Mouse (Mus musculus) spleen, adult 2 months (tissue): ENCODE results near the gene Spata19. TPM values are rescaled to one million over a fixed set of nuclear protein-coding genes. Genes with fewer than 3 reads are reported as not detected.

Source experiments
- DNase-seq, 2 experiments: peaks; one replicate each; pipeline versions ENCODE4 v3.0.0 to v3.0.0-alpha.2; 2012 to 2021; ENCODE audit warnings: low spot score in 2 of 2, low read depth in 1 of 2
- H3K27ac ChIP-seq: fragments of 200-500 bp; 2 replicates; pipeline ENCODE4 v1.5.1; 2012; ENCODE audit warnings: low read length, inconsistent platforms; ENCODE audit not compliant: insufficient read depth
- H3K27me3 ChIP-seq: fragments of 200-500 bp; 2 replicates; pipeline ENCODE4 v1.6.1; 2012; ENCODE audit warnings: mild to moderate bottlenecking, moderate library complexity, low read length, inconsistent platforms; ENCODE audit not compliant: control insufficient read depth, insufficient read depth
- H3K36me3 ChIP-seq: fragments of 200-500 bp; 2 replicates; pipeline ENCODE4 v1.6.1; 2012; ENCODE audit warnings: mild to moderate bottlenecking, low read length, inconsistent platforms; ENCODE audit not compliant: control insufficient read depth, insufficient read depth
- H3K4me1 ChIP-seq: fragments of 200-500 bp; 2 replicates; pipeline ENCODE4 v1.6.1; 2011; ENCODE audit warnings: inconsistent platforms; ENCODE audit not compliant: control insufficient read depth, insufficient read depth, insufficient read length
- H3K4me3 ChIP-seq: fragments of 200-500 bp; 2 replicates; pipeline ENCODE4 v1.5.1; 2011; ENCODE audit warnings: mild to moderate bottlenecking, inconsistent platforms; ENCODE audit not compliant: insufficient read depth, insufficient read length; ENCODE audit errors: extremely low read depth
- CTCF ChIP-seq: fragments of 200-500 bp; IDR thresholded peaks from 2 replicates; pipeline ENCODE4 v1.5.1; 2011; ENCODE audit warnings: mild to moderate bottlenecking, inconsistent platforms; ENCODE audit not compliant: insufficient read depth, insufficient read length, insufficient replicate concordance; ENCODE audit errors: extremely low read depth
- POLR2A ChIP-seq: fragments of 200-500 bp; IDR thresholded peaks from 2 replicates; pipeline ENCODE4 v1.6.1; 2011; ENCODE audit warnings: low read depth, low read length, inconsistent platforms
- WGBS: fragments of 180-500 bp; shearing (Covaris S2); methylation state at CpG from one replicate; pipeline ENCODE4 v1.1.7; 2018; 5-methylcytosine and 5-hydroxymethylcytosine counted together
- polyA plus RNA-seq: library from polyadenylated mRNA; depleted of rRNA; stranded (reverse); fragments of >200 nt; gene quantifications from 2 replicates; pipeline ENCODE4 v1.2.3, GENCODE M21; 2012

The Spata19 gene
- polyA plus RNA-seq, 1 experiment = not detected

GRCm38 (mm10) chr9:27401169-27401568 lies 4.6 kb downstream of the Spata19 start:
- TF ChIP-seq CTCF (no peak), POLR2A (no peak)
- Histone ChIP-seq H3K4me3 (no peak overlapping the region), H3K27ac (no peak overlapping the region), H3K4me1 (no peaks in the 10 kb centered on the region), H3K27me3 (no peaks in the 10 kb centered on the region), H3K36me3 (no peaks in the 10 kb centered on the region)
- DNase-seq = no peak
- WGBS = 85% methylated on average over 4 of the region's 4 CpGs

GRCm38 (mm10) chr9:27409733-27410132 lies 13.1 kb downstream of the Spata19 start:
- Histone ChIP-seq H3K4me1 (no peaks in the 10 kb centered on the region), H3K4me3 (no peak overlapping the region), H3K27ac (no peak overlapping the region), H3K27me3 (no peaks in the 10 kb centered on the region), H3K36me3 (no peaks in the 10 kb centered on the region)
- no peak for DNase-seq
- no peak for TF ChIP-seq POLR2A
- TF ChIP-seq CTCF = no peak

- Histone ChIP-seq H3K27ac (no peak overlapping the region), H3K36me3 (no peaks in the 10 kb centered on the region), H3K4me3 (no peak overlapping the region), H3K4me1 (no peaks in the 10 kb centered on the region), H3K27me3 (no peaks in the 10 kb centered on the region)
- no peak for DNase-seq
- TF ChIP-seq POLR2A (no peak), CTCF (peak; percentile 42; the same call in 1 of the 2 replicates)
- 14% methylated on average over 11 of the region's 11 CpGs for WGBS
Observed at GRCm38 (mm10) chr9:27414058-27414460, 17.5 kb downstream of the Spata19 start.

- no peak overlapping the region for H3K27ac ChIP-seq
- no peaks in the 10 kb centered on the region for H3K27me3 ChIP-seq
- DNase-seq = no peak
- no peak overlapping the region for H3K4me3 ChIP-seq
- TF ChIP-seq POLR2A (no peak), CTCF (no peak)
- no peaks in the 10 kb centered on the region for H3K4me1 ChIP-seq
- 73% methylated on average over 4 of the region's 4 CpGs for WGBS
- H3K36me3 ChIP-seq = no peaks in the 10 kb centered on the region
Observed at GRCm38 (mm10) chr9:27424511-27424910, 27.9 kb downstream of the Spata19 start.

GRCm38 (mm10) chr9:27428552-27428951 lies 32.0 kb downstream of the Spata19 start:
- Histone ChIP-seq H3K4me3 (no peak overlapping the region), H3K4me1 (no peaks in the 10 kb centered on the region), H3K27me3 (no peaks in the 10 kb centered on the region), H3K36me3 (no peaks in the 10 kb centered on the region), H3K27ac (no peak overlapping the region)
- TF ChIP-seq CTCF = no peak
- no peak for TF ChIP-seq POLR2A
- WGBS = 61% methylated on average over 4 of the region's 4 CpGs
- DNase-seq = no peak

- TF ChIP-seq CTCF (no peak), POLR2A (no peak)
- Histone ChIP-seq H3K4me1 (no peaks in the 10 kb centered on the region), H3K27ac (no peak overlapping the region), H3K4me3 (no peak overlapping the region), H3K36me3 (no peaks in the 10 kb centered on the region), H3K27me3 (no peaks in the 10 kb centered on the region)
- no peak for DNase-seq
- WGBS = 83% methylated on average over 7 of the region's 7 CpGs
Observed at GRCm38 (mm10) chr9:27433301-27433700, 36.7 kb downstream of the Spata19 start.

- DNase-seq = no peak
- Histone ChIP-seq H3K27me3 (no peaks in the 10 kb centered on the region), H3K27ac (no peak overlapping the region), H3K4me3 (no peak overlapping the region), H3K36me3 (no peaks in the 10 kb centered on the region), H3K4me1 (no peaks in the 10 kb centered on the region)
- 84% methylated on average over 9 of the region's 9 CpGs for WGBS
- TF ChIP-seq POLR2A (no peak), CTCF (no peak)
Observed at GRCm38 (mm10) chr9:27435936-27436335, 39.3 kb downstream of the Spata19 start.
